Mouse (Mus musculus) lung, embryonic 16.5 days (tissue): ENCODE measurements at regions not wholly inside any gene's neighbourhood (a gene's known extent, or its start where the extent isn't known, plus 50 kb on each side); places are given as distances from the start of the nearest gene placed in this dataset.

Source experiments
- ATAC-seq: fragments of 200-750 bp; cut with Nextera tagmentation; 2 replicates; pipeline ENCODE4 v1.8.0; 2017; ENCODE audit warnings: low read depth, mild to moderate bottlenecking, moderate library complexity
- H3K27ac ChIP-seq: fragments of 300-500 bp; sonication (generic); 2 replicates; pipeline ENCODE4 v1.5.1; 2014; ENCODE audit warnings: mild to moderate bottlenecking, control low read depth, low read length
- H3K27me3 ChIP-seq: fragments of 300-500 bp; sonication (generic); 2 replicates; pipeline ENCODE4 v1.6.1; 2014; ENCODE audit warnings: low read depth, low read length, mixed read lengths; ENCODE audit not compliant: control insufficient read depth, insufficient read depth
- H3K36me3 ChIP-seq: fragments of 300-500 bp; sonication (generic); 2 replicates; pipeline ENCODE4 v1.6.1; 2014; ENCODE audit warnings: low read length; ENCODE audit not compliant: control insufficient read depth, insufficient read depth
- H3K4me1 ChIP-seq: fragments of 300-500 bp; sonication (generic); replicated peaks from 2 replicates; pipeline ENCODE4 v1.6.1; 2014; ENCODE audit warnings: low read length, mixed read lengths; ENCODE audit not compliant: control insufficient read depth, insufficient read depth
- H3K4me2 ChIP-seq: fragments of 300-500 bp; sonication (generic); 2 replicates; pipeline ENCODE4 v1.6.1; 2014; ENCODE audit warnings: low read depth, low read length, control low read depth
- H3K4me3 ChIP-seq: fragments of 300-500 bp; sonication (generic); 2 replicates; pipeline ENCODE4 v1.5.1; 2014; ENCODE audit warnings: mild to moderate bottlenecking, low read length, control low read depth
- H3K9ac ChIP-seq: fragments of 300-500 bp; sonication (generic); 2 replicates; pipeline ENCODE4 v1.6.1; 2014; ENCODE audit warnings: low read length, control low read depth
- H3K9me3 ChIP-seq: fragments of 300-500 bp; sonication (generic); 2 replicates; pipeline ENCODE4 v1.6.1; 2016; ENCODE audit warnings: low read length; ENCODE audit not compliant: control insufficient read depth
- WGBS: fragments of 180-500 bp; shearing (Covaris S2); extraction: QIAGEN DNeasy Blood & Tissue Kit; methylation state at CpG from one replicate; pipeline ENCODE4 v1.1.7; 2014; 5-methylcytosine and 5-hydroxymethylcytosine counted together

DNA sequence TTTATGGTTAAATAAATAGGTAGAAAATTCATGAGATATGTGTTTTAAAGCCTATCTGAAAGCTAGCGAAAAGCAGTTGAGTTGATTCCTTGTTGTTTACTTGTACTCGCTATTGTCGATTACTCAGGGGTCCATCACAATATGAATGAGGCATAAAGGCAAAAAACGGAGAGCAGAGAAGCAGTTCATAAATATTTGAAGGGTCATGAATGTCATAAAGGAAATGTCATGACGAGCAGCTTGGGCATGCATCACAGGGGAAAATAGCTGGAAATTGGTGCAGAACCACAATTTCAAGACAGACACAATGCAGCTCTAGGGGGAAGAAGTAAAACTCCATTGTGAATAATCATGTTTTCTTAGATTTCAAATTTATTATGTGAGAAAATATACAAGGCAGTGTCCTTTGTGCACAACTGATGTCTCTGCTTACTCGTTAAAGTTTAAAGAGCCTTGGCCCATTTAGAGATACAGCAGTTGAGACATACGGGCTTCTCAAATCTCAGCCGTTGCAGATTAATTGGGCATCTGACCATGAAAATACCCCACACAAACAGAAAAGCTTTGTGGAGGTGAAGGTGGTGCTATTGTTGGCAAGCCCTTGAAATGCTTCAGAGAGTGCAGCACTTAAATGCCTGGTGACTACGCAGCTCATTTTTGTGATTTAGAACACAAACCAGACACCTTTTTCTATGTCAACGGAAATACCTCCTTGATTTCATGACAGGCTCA is 200.3 kb downstream of the Ahr start:
- ATAC-seq = no peak
- Histone ChIP-seq H3K9me3 (peaks cover 3% of the 10 kb centered on the region; the same call in 1 of the 2 replicates), H3K27me3 (no peaks in the 10 kb centered on the region), H3K9ac (no peak overlapping the region), H3K4me1 (no peaks in the 10 kb centered on the region), H3K36me3 (no peaks in the 10 kb centered on the region), H3K27ac (no peak overlapping the region), H3K4me2 (no peak overlapping the region), H3K4me3 (no peak overlapping the region)
- 62% methylated on average over 10 of the region's 10 CpGs for WGBS

DNA sequence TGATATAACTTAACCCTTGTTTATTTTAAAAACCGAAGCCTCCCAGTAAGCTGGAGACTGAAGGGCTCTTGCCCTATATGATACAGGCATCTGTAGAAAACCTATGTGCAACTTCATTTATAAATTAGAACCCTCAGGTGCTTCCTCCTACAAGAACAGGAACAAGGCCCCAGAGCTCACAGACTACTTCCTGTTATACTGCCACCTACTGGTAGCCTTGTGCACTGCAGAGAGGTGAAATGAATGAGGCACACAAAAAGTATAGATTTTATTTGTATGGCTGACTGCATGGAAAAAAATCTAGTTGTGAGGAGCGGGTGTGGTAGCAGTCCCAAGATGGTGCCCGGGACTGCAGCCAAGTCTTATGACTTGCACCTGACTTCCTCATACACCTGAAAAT is 203.5 kb downstream of the Ahr start:
- H3K36me3 ChIP-seq = no peaks in the 10 kb centered on the region
- no peak for ATAC-seq
- 87% methylated on average over 3 of the region's 3 CpGs for WGBS

DNA sequence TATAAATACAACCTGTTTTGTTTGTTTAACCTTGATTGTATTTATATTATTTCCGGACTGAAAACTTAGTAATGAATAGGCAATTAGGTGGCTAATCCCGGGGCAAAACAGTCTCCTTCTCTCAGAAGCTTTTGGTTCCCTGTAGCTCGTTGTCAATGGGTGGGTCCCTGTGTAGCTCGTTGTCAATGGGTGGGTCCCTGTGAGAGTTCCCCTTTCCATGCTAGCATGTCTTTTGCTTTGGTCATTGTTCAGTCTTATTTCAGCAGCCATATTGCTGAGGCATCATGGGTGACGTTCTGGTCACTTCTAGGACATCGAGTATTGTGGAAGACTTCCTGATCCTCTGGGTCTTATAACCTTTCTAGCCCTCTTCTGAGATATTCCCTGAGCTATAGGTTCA is 205.1 kb downstream of the Ahr start:
- Histone ChIP-seq H3K4me3 (no peak overlapping the region), H3K9ac (no peak overlapping the region), H3K4me2 (no peak overlapping the region), H3K27me3 (no peaks in the 10 kb centered on the region), H3K27ac (no peak overlapping the region), H3K4me1 (no peaks in the 10 kb centered on the region), H3K9me3 (peaks cover 3% of the 10 kb centered on the region; the same call in 1 of the 2 replicates), H3K36me3 (no peaks in the 10 kb centered on the region)
- ATAC-seq = no peak
- WGBS = 72% methylated on average over 6 of the region's 6 CpGs

More for the DNA sequence above, 203.5 kb downstream of the Ahr start:
- no peak overlapping the region for H3K4me2 ChIP-seq
- peaks cover 3% of the 10 kb centered on the region; the same call in 1 of the 2 replicates for H3K9me3 ChIP-seq
- no peak overlapping the region for H3K27ac ChIP-seq
- H3K4me1 ChIP-seq = no peaks in the 10 kb centered on the region
- no peak overlapping the region for H3K4me3 ChIP-seq
- no peak overlapping the region for H3K9ac ChIP-seq
- no peaks in the 10 kb centered on the region for H3K27me3 ChIP-seq

DNA sequence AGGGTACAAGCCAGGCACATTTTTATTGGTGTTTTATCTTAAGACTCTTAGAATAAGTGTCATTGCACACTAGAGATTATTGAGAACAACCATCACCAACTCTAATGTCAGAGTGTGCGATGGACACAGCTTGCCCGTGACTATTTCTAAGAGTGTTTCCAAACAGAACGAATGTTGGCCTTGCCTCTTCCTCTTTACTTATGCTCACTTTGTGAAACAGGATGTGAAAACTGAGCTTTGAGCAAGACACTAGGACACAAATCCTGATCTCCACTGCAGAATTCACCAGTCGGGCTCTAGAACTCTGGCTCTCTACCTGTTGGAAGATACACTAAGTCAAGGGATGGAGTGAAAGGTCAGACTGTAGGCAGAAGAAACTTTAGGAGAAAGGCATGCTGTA is 215.3 kb downstream of the Ahr start:
- 75% methylated on average over 4 of the region's 4 CpGs for WGBS

DNA sequence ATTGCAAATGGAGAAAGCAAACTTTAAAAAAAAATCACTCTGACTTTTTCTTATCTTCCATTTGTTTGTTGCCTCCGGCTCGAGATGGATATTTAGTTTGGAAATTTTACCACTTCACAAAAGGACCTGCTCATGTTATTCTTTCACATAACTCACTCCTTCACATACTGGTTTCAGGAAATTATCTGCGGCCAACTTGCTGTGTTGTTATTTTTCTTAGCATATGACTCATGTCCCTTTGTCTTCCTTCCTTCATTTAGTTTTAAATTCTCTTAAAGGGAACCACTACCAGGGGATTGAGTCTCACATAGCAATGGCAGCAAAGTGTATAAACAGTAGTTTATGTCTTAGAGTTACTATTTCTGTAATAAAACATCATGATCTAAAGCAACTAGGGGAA is 217.8 kb downstream of the Ahr start:
- Histone ChIP-seq H3K9me3 (no peaks in the 10 kb centered on the region; the same call in 1 of the 2 replicates), H3K4me1 (no peaks in the 10 kb centered on the region), H3K36me3 (no peaks in the 10 kb centered on the region), H3K27me3 (no peaks in the 10 kb centered on the region), H3K9ac (no peak overlapping the region), H3K4me2 (no peak overlapping the region), H3K27ac (0 out of 2 replicates have a peak overlapping the region, but pooled peaks have one; percentile 30), H3K4me3 (no peak overlapping the region)
- 25% methylated on average over 3 of the region's 3 CpGs for WGBS
- ATAC-seq = no peak

More for the DNA sequence above, 215.3 kb downstream of the Ahr start:
- Histone ChIP-seq H3K36me3 (no peaks in the 10 kb centered on the region), H3K27ac (no peak overlapping the region), H3K4me2 (no peak overlapping the region), H3K4me1 (no peaks in the 10 kb centered on the region), H3K9ac (no peak overlapping the region), H3K27me3 (no peaks in the 10 kb centered on the region), H3K4me3 (no peak overlapping the region), H3K9me3 (no peaks in the 10 kb centered on the region; the same call in 1 of the 2 replicates)
- ATAC-seq = no peak

DNA sequence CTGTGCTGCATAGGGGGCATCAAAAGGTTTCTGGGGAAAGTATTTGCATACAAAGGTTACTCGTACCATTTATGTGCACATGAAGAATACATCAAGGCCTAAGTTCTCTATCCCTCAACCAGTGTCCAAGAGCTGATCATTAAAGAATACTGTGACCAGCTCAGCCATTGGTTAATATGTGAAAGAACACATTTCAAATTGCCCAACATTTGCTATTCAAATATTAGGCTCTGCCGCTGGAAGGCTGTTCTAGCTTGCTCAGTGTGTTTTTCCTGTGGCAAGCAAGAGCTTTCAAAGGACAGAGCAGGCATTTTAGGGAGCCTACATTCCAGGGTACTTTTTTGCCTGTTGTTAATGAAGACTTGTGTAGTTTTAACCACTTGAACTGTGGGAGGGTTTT is 220.8 kb downstream of the Ahr start:
- Histone ChIP-seq H3K4me1 (no peaks in the 10 kb centered on the region), H3K9ac (no peak overlapping the region), H3K36me3 (no peaks in the 10 kb centered on the region), H3K9me3 (no peaks in the 10 kb centered on the region), H3K27ac (no peak overlapping the region), H3K4me3 (no peak overlapping the region), H3K4me2 (no peak overlapping the region), H3K27me3 (no peaks in the 10 kb centered on the region)
- ATAC-seq = no peak
- 76% methylated on average over 2 of the region's 2 CpGs for WGBS

DNA sequence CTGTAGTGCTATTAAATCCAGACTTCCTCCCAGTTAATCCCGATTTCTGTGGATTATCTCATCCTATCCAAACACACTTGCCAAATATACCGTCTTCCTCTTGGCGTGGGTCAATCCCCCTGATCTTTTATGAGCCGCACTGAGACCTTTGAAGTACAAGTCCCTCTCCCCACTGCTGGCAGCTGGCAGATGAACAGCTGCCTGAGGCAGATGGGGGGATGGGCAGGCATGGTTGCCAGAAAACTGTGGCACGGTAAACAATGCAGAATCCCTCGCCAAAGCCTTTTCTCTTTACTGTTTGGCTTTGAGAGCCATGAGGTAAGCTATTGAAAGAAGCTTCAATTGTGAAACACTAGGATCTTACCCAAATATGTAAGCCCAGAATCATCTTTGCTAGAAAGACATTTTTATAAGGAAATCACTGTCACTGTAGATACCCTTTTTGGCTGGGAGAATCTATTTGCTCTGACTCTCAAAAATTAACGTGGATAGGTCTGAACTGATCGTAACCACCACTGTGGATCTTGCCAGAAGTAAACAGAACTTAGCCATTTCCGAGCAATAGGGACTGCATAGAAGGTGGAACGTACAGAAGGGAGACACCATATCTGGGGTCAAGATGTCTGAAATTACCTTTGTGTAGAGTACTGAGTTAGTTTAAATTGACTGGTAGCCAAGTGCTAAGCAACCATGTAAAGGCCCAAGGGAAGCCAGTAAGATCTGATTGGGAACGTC is 221.5 kb downstream of the Ahr start:
- Histone ChIP-seq H3K4me3 (no peak overlapping the region), H3K4me2 (no peak overlapping the region), H3K9ac (no peak overlapping the region), H3K9me3 (no peaks in the 10 kb centered on the region), H3K4me1 (no peaks in the 10 kb centered on the region), H3K27me3 (no peaks in the 10 kb centered on the region), H3K27ac (no peak overlapping the region), H3K36me3 (no peaks in the 10 kb centered on the region)
- WGBS = 41% methylated on average over 11 of the region's 11 CpGs
- ATAC-seq = no peak

DNA sequence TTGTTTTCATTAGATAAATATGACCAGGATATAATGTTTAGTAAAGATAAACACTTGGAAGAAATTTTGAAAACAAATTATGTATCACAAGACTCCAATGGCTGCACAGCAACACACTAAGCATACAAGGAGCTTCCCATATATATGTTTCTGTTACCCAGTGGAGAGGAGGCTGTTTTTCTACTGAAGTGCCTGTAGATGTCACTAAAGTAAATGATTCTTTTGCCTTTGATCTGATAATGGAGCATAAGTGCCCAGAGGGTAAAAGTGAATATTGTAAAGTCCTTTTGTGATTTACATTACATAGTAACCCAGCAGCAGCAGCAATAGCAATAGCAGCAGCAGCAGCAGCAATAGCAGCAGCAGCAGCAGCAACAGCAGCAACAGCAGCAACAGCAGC is 226.3 kb downstream of the Ahr start:
- Histone ChIP-seq H3K4me1 (no peaks in the 10 kb centered on the region), H3K4me2 (no peak overlapping the region), H3K9ac (no peak overlapping the region), H3K27ac (no peak overlapping the region), H3K36me3 (no peaks in the 10 kb centered on the region), H3K9me3 (no peaks in the 10 kb centered on the region), H3K27me3 (no peaks in the 10 kb centered on the region), H3K4me3 (no peak overlapping the region)
- peak; percentile 31; the same call in 1 of the 2 replicates for ATAC-seq

DNA sequence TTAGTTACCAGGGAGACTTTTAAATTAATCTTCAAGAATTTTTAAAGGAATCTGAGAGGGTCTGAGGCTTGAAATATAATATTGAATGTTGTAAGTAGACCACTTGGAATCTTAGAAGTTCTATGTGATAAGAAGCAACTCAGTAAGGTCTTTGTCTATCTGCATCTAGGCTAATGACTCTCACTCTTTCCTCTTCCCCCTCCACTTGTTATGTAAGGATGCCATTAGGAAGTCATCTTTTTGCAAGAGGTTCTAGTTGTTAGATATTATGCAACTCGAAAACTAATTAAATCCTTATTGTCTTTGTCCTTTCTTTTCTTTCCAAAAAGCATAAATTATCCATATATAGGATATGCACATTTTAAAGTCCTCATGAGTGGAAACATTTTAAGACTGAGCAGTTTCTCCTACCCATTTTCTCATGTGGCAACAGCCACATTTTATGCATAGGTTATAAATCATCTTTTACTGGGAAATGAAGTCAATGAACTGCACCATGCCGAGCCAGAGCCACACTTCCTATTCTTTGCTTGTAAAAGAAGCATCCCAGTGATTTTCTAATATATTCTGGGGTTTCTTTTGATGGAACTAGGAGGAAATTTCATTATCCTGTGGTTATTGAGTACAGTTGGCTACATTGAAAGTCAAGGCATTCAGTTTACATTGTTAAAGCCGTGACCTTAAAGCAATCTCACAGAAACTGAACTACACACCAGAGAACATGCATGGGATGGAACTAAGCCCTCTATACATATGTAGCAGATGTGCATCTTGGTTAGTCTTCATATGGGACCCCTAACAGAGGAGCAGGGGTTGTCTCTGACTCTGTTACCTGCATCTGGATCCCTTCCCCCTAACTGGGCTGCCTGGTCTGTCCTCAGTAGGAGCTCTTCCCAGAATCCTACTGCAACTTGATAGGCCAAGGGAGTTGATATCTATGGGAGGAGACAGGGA is 230.8 kb downstream of the Ahr start:
- 76% methylated on average over 3 of the region's 3 CpGs for WGBS
- ATAC-seq = no peak
- Histone ChIP-seq H3K9me3 (no peaks in the 10 kb centered on the region), H3K4me1 (no peaks in the 10 kb centered on the region), H3K27ac (no peak overlapping the region), H3K9ac (no peak overlapping the region), H3K27me3 (no peaks in the 10 kb centered on the region), H3K36me3 (no peaks in the 10 kb centered on the region), H3K4me3 (no peak overlapping the region), H3K4me2 (no peak overlapping the region)
